Mouse (Mus musculus): ENCODE measurements at regions not wholly inside any gene's neighbourhood (a gene's known extent, or its start where the extent isn't known, plus 50 kb on each side); places are given as distances from the start of the nearest gene placed in this dataset.

- intact Hi-C loops (cut with DNase I) = loop anchor here (10.0 kb wide), 1 partner anchor 1014 kb away; no protein-coding TSS in a partner anchor
These were observed 74.6 kb upstream of the Fermt1 start for GRCm38 (mm10) chr2:133020173-133020837.

- intact Hi-C loops (cut with DNase I) = loop anchor here (10.0 kb wide), 1 partner anchor 1014 kb away; no protein-coding TSS in a partner anchor
These were observed 75.5 kb upstream of the Fermt1 start for GRCm38 (mm10) chr2:133021244-133021643.

GRCm38 (mm10) chr2:133027038-133027437 lies 81.3 kb upstream of the Fermt1 start:
- intact Hi-C loops (cut with DNase I) = loop anchor here (10.0 kb wide), 1 partner anchor 1008 kb away; no protein-coding TSS in a partner anchor

- intact Hi-C loops (cut with DNase I) = no loop called here
These were observed 89.7 kb upstream of the Fermt1 start for GRCm38 (mm10) chr2:133035421-133035820.

- intact Hi-C loops (cut with DNase I) = no loop called here
These were observed 95.0 kb upstream of the Fermt1 start for GRCm38 (mm10) chr2:133040708-133041107.

- intact Hi-C loops (cut with DNase I) = no loop called here
These were observed 132.1 kb upstream of the Fermt1 start for GRCm38 (mm10) chr2:133077698-133078356.

GRCm38 (mm10) chr2:133090976-133091375 lies 145.3 kb upstream of the Fermt1 start:
- intact Hi-C loops (cut with DNase I) = no loop called here

- intact Hi-C loops (cut with DNase I) = loop anchor here (10.0 kb wide), 1 partner anchor 139 kb away; no protein-coding TSS in a partner anchor
These were observed 167.9 kb upstream of the Fermt1 start for GRCm38 (mm10) chr2:133113642-133114041.

- intact Hi-C loops (cut with DNase I) = loop anchor here (10.0 kb wide), 1 partner anchor 144 kb away; no protein-coding TSS in a partner anchor
These were observed 172.9 kb upstream of the Fermt1 start for GRCm38 (mm10) chr2:133118651-133119050.

- intact Hi-C loops (cut with DNase I) = no loop called here
These were observed 179.6 kb upstream of the Fermt1 start for GRCm38 (mm10) chr2:133125212-133125801.

- intact Hi-C loops (cut with DNase I) = no loop called here
These were observed 189.2 kb upstream of the Fermt1 start for GRCm38 (mm10) chr2:133134878-133135277.

GRCm38 (mm10) chr2:133138877-133139276 lies 193.2 kb upstream of the Fermt1 start:
- intact Hi-C loops (cut with DNase I) = no loop called here

GRCm38 (mm10) chr2:133141341-133142035 lies 195.8 kb upstream of the Fermt1 start:
- intact Hi-C loops (cut with DNase I) = no loop called here

- intact Hi-C loops (cut with DNase I) = no loop called here
These were observed 206.8 kb upstream of the Fermt1 start for GRCm38 (mm10) chr2:133152461-133152860.

- intact Hi-C loops (cut with DNase I) = no loop called here
These were observed 210.8 kb upstream of the Fermt1 start for GRCm38 (mm10) chr2:133156537-133156936.

- intact Hi-C loops (cut with DNase I) = no loop called here
These were observed 212.5 kb upstream of the Fermt1 start for GRCm38 (mm10) chr2:133158206-133158605.

- intact Hi-C loops (cut with DNase I) = no loop called here
These were observed 213.7 kb upstream of the Fermt1 start for GRCm38 (mm10) chr2:133159398-133159797.

GRCm38 (mm10) chr2:133176411-133176810 lies 230.7 kb upstream of the Fermt1 start:
- intact Hi-C loops (cut with DNase I) = no loop called here

- intact Hi-C loops (cut with DNase I) = no loop called here
These were observed 235.5 kb upstream of the Fermt1 start for GRCm38 (mm10) chr2:133181216-133181615.

GRCm38 (mm10) chr2:133182920-133183319 lies 237.2 kb upstream of the Fermt1 start:
- intact Hi-C loops (cut with DNase I) = no loop called here

- intact Hi-C loops (cut with DNase I) = no loop called here
These were observed 258.7 kb upstream of the Fermt1 start for GRCm38 (mm10) chr2:133204295-133204866.

Measured in adrenal gland (tissue).